In genomic region chr9:90124873-90125245, GRCm38 (mm10) we compare ENCODE assay signal across 10 mouse cellular contexts. TPM values are rescaled to one million over a fixed set of nuclear protein-coding genes. Genes with fewer than 3 reads are reported as not detected.
DNase-seq lines count a peak whose midpoint lies in the region; ATAC-seq and TF ChIP-seq lines count a peak whose summit lies in the region.
"Had no signal": no experiment of that assay in that cellular context is flagged by ENCODE, and none has a peak within 500 bp of the region (broad histone marks: within the 10 kb centered on the region; RNA-seq: fewer than 3 reads in every experiment).

No protein-coding gene starts in this region.

- TF ChIP-seq CTCF in heart, postnatal 0 days (IDR thresholded peaks at IDR 0.05; ENCODE audit: low read depth) = no peak

- no peaks in the 10 kb centered on the region for H3K4me1 ChIP-seq in midbrain, embryonic 13.5 days (replicated peaks)
- H3K4me1 ChIP-seq in midbrain, embryonic 10.5 days = peaks cover 13% of the 10 kb centered on the region
- 0 out of 2 replicates have a peak, but pooled peaks cover 8% of the 10 kb centered on the region for H3K4me1 ChIP-seq in heart, postnatal 0 days (ENCODE audit: control insufficient read depth, insufficient read depth)
- peaks cover 6% of the 10 kb centered on the region; the same call in 1 of the 2 replicates for H3K4me1 ChIP-seq in neural tube, embryonic 13.5 days (replicated peaks)

- ATAC-seq in midbrain, embryonic 13.5 days = peak; percentile 46; the same call in 1 of the 2 replicates
- peak; percentile 28; the same call in 1 of the 2 replicates for ATAC-seq in heart, postnatal 0 days (ENCODE audit: insufficient read depth, low read depth)
- peak; percentile 33; the same call in 1 of the 2 replicates for ATAC-seq in neural tube, embryonic 13.5 days (ENCODE audit: low read depth)

- no peak overlapping the region for H3K9ac ChIP-seq in midbrain, embryonic 13.5 days (replicated peaks)
- no peak overlapping the region for H3K9ac ChIP-seq in heart, postnatal 0 days (replicated peaks; ENCODE audit: low read depth, low read length)
- H3K9ac ChIP-seq in neural tube, embryonic 13.5 days = no peak overlapping the region

- 43% methylated on average over 8 of the region's 8 CpGs for WGBS in midbrain, embryonic 13.5 days
- WGBS in midbrain, embryonic 10.5 days = 50% methylated on average over 8 of the region's 8 CpGs
- 37% methylated on average over 8 of the region's 8 CpGs for WGBS in heart, postnatal 0 days
- WGBS in neural tube, embryonic 13.5 days = 28% methylated on average over 8 of the region's 8 CpGs

- no peaks in the 10 kb centered on the region for H3K9me3 ChIP-seq in midbrain, embryonic 13.5 days
- H3K9me3 ChIP-seq in midbrain, embryonic 10.5 days (replicated peaks) = no peaks in the 10 kb centered on the region
- no peaks in the 10 kb centered on the region for H3K9me3 ChIP-seq in heart, postnatal 0 days (replicated peaks; ENCODE audit: control insufficient read depth, low read length)
- H3K9me3 ChIP-seq in neural tube, embryonic 13.5 days = no peaks in the 10 kb centered on the region

- no peak overlapping the region for H3K4me3 ChIP-seq in midbrain, embryonic 13.5 days (replicated peaks)
- no peak overlapping the region for H3K4me3 ChIP-seq in midbrain, embryonic 10.5 days
- H3K4me3 ChIP-seq in heart, postnatal 0 days (ENCODE audit: low read depth, low read length) = no peak overlapping the region
- no peak overlapping the region for H3K4me3 ChIP-seq in neural tube, embryonic 13.5 days

- intact Hi-C loops in heart, postnatal 14 days (cut with DNase I) = no loop called here

- peak; percentile 90 for DNase-seq in heart, adult 11 months
- DNase-seq in heart, postnatal 14 days = no peak
- no peak for DNase-seq in midbrain, embryonic 10.5 days (ENCODE audit: low spot score)
- peak; percentile 71 for DNase-seq in heart, postnatal 0 days (ENCODE audit: low spot score)
- DNase-seq in right cerebral cortex, adult 2 months (ENCODE audit: low spot score in 2 of 2) = no peak
- no peak for DNase-seq in cerebellum, postnatal 10 days
- DNase-seq: right cerebral cortex, adult 18-20 months; thymus, adult 18-20 months had no signal

- no peak overlapping the region for H3K4me2 ChIP-seq in midbrain, embryonic 13.5 days (replicated peaks)
- H3K4me2 ChIP-seq in heart, postnatal 0 days (ENCODE audit: low read depth, low read length) = peak overlapping the region; percentile 25; the same call in 1 of the 2 replicates
- peak overlapping the region; percentile 26 for H3K4me2 ChIP-seq in neural tube, embryonic 13.5 days

- TF ChIP-seq EP300 in heart, postnatal 0 days (IDR thresholded peaks at IDR 0.05; ENCODE audit: low read depth) = no peak

- no peak overlapping the region for H3K27ac ChIP-seq in midbrain, embryonic 13.5 days
- no peak overlapping the region for H3K27ac ChIP-seq in midbrain, embryonic 10.5 days (replicated peaks)
- peak overlapping the region; percentile 64; the same call in 1 of the 2 replicates for H3K27ac ChIP-seq in heart, postnatal 0 days (ENCODE audit: low read depth)
- peak overlapping the region; percentile 62 for H3K27ac ChIP-seq in neural tube, embryonic 13.5 days (replicated peaks)

- H3K27me3 ChIP-seq in midbrain, embryonic 13.5 days = no peaks in the 10 kb centered on the region
- H3K27me3 ChIP-seq in midbrain, embryonic 10.5 days (ENCODE audit: low read depth, poor library complexity, severe bottlenecking) = no peaks in the 10 kb centered on the region
- H3K27me3 ChIP-seq in heart, postnatal 0 days (ENCODE audit: control insufficient read depth, insufficient read depth, low read length) = no peaks in the 10 kb centered on the region
- no peaks in the 10 kb centered on the region for H3K27me3 ChIP-seq in neural tube, embryonic 13.5 days

- H3K36me3 ChIP-seq in midbrain, embryonic 13.5 days = no peaks in the 10 kb centered on the region
- H3K36me3 ChIP-seq in midbrain, embryonic 10.5 days = no peaks in the 10 kb centered on the region
- no peaks in the 10 kb centered on the region for H3K36me3 ChIP-seq in heart, postnatal 0 days (replicated peaks; ENCODE audit: control insufficient read depth, insufficient read depth, low read length)
- H3K36me3 ChIP-seq in neural tube, embryonic 13.5 days = no peaks in the 10 kb centered on the region

RNA-seq across cellular contexts. Expression of gene Morf4l1, which starts 10.3 kb away (rescaled TPM):
- 100 to 1,000 TPM; 249 to 263 TPM for total RNA-seq in heart, postnatal 14 days (2021)
- 575 and 608 TPM in 2 replicates for polyA plus RNA-seq in midbrain, embryonic 13.5 days (2015; fragmentation: Nextera tagmentation; extraction: Ambion mirVana)
- 603 and 629 TPM in 2 replicates for polyA plus RNA-seq in midbrain, embryonic 10.5 days (2016; fragmentation: Nextera tagmentation; extraction: Ambion mirVana)
- total RNA-seq in heart, postnatal 0 days (2014; rRNA removed; ENCODE audit: low replicate concordance) = 92.5 and 111 TPM in 2 replicates
- polyA plus RNA-seq in heart, postnatal 0 days (2015; fragmentation: Nextera tagmentation; extraction: Ambion mirVana) = 293 and 300 TPM in 2 replicates
- polyA plus RNA-seq in neural tube, embryonic 13.5 days (2015; fragmentation: Nextera tagmentation; extraction: Ambion mirVana) = 519 and 526 TPM in 2 replicates

RNA-seq across cellular contexts. Expression of gene Adamts7, which starts 38.0 kb away (rescaled TPM):
- 10 to 100 TPM; 23.4 to 27.5 TPM for total RNA-seq in heart, postnatal 14 days (2021)
- polyA plus RNA-seq in midbrain, embryonic 13.5 days (2015; fragmentation: Nextera tagmentation; extraction: Ambion mirVana) = 13.4 and 17.8 TPM in 2 replicates
- polyA plus RNA-seq in midbrain, embryonic 10.5 days (2016; fragmentation: Nextera tagmentation; extraction: Ambion mirVana) = 16.7 and 21.0 TPM in 2 replicates
- 12.8 and 34.4 TPM in 2 replicates for total RNA-seq in heart, postnatal 0 days (2014; rRNA removed; ENCODE audit: low replicate concordance)
- 7.6 and 8.3 TPM in 2 replicates for polyA plus RNA-seq in heart, postnatal 0 days (2015; fragmentation: Nextera tagmentation; extraction: Ambion mirVana)
- 11.2 and 13.2 TPM in 2 replicates for polyA plus RNA-seq in neural tube, embryonic 13.5 days (2015; fragmentation: Nextera tagmentation; extraction: Ambion mirVana)

Comparison
In these comparisons a context has a peak if more than half of its experiments do, and no peak if none do; other contexts are left out.
1. DNase-seq: peak in heart, adult 11 months (single experiment) and heart, postnatal 0 days (single experiment); none in heart, postnatal 14 days (0 of 2), midbrain, embryonic 10.5 days (single experiment), right cerebral cortex, adult 2 months (0 of 2) and cerebellum, postnatal 10 days (0 of 2).
2. H3K27ac ChIP-seq: peak in heart, postnatal 0 days (single experiment) and neural tube, embryonic 13.5 days (single experiment); none in midbrain, embryonic 13.5 days (single experiment) and midbrain, embryonic 10.5 days (single experiment).
3. Peak in every context shown above with its lines, with median percentiles within 50 percentile points of each other: ATAC-seq.